Mouse (Mus musculus): ENCODE results near the gene Atrnl1. TPM values are rescaled to one million over a fixed set of nuclear protein-coding genes. Genes with fewer than 3 reads are reported as not detected.
A peak's percentile ranks its signal among the peaks of the same experiment; 100 is the strongest.

The Atrnl1 gene
- total RNA-seq, 1 experiment from 2014 or later = 8.1 TPM

DNA sequence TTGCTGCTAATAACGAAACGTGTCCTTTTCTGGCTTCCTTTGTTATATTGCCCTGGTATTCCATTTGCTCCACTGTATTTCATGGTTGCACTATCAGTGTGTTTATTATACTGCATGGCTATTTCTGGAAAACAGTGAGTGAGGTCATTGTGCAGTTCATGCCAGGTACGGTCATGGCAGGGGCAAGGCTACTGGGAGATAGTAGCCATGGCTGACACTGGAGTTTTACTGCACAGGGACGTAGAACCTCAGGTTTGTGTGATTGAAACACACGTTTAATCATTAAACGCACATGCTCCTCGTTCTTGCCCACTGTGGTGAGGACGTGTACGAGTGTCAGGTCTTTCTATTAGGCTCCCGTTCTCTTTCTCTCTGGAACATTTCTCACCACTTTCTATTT lies 314.8 kb downstream of the Atrnl1 start:
- ATAC-seq (replicated peaks in 1 of 2; ENCODE audit: insufficient read depth in 1 of 2, low FRiP score in 2 of 2, low TSS enrichment in 1 of 2, low read depth in 1 of 2, poor library complexity in 2 of 2, severe bottlenecking in 2 of 2) = no peak

DNA sequence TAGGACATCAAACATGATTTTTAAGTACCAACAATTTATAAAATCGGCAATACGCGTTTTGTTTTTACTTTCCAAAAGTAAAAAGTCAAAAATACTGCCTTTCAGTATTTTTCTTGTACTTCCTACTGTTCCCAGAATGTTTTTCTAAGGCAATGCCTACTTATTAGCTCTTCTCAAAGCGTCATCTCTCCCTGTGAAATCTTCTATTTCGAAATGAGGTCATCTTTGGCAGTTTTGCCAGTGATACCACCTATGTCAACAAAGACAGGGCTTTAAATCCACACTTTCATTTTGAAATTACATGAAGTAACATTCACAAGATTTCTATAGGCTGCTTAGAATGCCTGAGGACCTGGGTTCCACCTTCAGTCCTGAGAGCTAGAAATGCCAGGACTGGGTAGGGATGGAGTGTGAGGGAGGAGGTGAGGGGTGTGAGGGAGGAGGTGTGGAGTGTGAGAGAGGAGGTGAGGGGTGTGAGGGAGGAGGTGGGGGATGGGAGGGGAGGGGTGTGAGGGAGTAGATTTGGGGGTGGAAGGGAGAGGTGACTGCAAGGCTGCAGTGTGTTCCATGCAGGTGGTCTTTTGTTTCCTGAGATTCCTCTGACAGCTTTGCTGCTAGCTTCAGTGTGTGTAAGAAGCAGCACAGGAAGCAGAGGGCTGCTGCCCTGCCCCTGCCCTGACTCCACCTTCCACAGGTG lies 315.5 kb downstream of the Atrnl1 start:
- peak; percentile 71 to 77; a peak in 2 of 4 replicates for ATAC-seq (replicated peaks in 1 of 2; ENCODE audit: insufficient read depth in 1 of 2, low FRiP score in 2 of 2, low TSS enrichment in 1 of 2, low read depth in 1 of 2, poor library complexity in 2 of 2, severe bottlenecking in 2 of 2)

DNA sequence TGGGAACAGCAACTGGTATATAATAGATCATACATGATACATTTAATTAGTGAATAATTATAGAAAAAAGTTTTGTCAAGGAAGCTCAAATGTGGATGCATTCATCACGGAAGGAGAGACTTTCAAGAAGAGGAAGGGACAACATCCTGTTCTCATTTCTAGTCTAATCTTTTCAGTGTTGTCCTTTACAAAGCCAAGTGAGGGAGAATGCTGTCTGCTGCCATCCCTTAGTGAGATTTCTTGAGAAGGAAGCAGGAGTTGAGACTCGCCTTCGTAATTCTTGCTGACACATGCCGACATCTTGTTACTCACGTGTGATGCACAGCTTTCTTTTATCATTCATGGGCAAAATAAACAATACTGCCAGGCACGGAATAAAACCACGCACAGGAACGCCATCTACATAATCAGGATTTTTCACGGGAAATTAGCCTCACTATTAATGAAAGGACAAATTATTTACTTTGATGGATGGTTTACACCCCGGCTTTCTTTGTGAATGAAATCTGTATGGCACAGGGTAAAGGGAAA lies 316.2 kb downstream of the Atrnl1 start:
- no peak for ATAC-seq (replicated peaks in 1 of 2; ENCODE audit: insufficient read depth in 1 of 2, low FRiP score in 2 of 2, low TSS enrichment in 1 of 2, low read depth in 1 of 2, poor library complexity in 2 of 2, severe bottlenecking in 2 of 2)

DNA sequence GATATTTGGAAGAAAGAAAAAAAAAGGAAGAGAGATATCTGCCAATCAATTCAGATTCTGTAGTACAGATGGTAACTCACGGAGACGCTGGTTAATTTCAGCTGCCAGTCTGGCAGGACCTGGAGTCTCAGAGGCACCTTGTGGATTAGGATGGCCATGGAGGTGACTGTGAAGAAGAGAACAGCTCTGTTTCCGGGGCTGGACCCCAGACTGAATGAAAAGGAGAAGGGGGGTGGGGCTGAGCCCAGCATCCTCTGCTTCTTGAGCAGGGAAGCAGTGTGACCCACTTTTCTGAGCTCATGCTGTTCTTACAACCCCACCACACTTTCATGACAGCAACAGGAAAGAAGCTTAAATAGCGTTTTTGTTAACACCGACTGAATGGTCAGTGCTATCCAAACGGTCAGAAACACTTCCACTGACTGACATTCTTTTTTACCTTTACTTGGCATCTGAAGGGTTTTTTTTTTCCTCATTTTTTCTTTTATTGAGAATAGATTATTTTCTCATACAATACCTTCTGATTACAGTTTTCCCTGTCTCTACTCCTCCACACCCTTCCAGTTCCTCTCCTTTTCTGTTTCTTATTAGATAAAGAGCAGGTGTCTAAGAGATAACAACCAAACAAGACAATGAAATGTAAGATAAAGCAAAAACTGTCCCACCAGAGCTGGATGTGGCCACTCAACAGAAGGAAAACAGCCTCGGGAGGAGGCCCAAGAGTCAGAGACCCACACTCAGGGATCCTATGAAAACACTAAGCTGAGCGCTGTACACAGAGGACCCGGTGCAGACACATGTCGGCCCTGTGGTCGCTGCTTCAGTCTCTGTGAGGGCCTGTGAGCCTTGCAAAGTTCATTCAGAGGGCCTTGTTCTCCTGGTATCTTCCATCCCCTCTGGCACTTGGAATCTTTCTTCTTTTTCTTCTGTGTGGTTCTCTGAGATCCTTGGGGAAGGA lies 317.0 kb downstream of the Atrnl1 start:
- no peak for ATAC-seq (replicated peaks in 1 of 2; ENCODE audit: insufficient read depth in 1 of 2, low FRiP score in 2 of 2, low TSS enrichment in 1 of 2, low read depth in 1 of 2, poor library complexity in 2 of 2, severe bottlenecking in 2 of 2)

DNA sequence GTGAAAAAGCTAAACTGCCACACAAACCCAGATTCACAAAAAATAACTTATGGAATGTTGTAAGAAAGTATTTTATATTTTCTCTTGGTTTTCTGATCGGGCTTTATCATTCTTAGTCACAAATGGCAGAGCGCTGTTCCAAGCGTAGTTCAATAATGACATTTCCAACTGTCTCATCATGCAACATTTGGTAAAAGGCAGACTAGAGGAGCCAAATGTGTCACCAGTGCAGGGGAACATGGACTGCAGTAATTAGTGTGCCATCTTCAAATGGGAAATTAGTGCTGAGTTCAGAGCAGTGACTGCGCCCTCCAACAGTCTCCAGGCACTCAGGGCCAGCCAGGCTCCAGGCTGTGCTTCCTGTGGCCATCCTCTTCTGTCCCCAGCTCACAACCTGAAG lies 320.8 kb downstream of the Atrnl1 start:
- no peak for ATAC-seq (replicated peaks in 1 of 2; ENCODE audit: insufficient read depth in 1 of 2, low FRiP score in 2 of 2, low TSS enrichment in 1 of 2, low read depth in 1 of 2, poor library complexity in 2 of 2, severe bottlenecking in 2 of 2)

DNA sequence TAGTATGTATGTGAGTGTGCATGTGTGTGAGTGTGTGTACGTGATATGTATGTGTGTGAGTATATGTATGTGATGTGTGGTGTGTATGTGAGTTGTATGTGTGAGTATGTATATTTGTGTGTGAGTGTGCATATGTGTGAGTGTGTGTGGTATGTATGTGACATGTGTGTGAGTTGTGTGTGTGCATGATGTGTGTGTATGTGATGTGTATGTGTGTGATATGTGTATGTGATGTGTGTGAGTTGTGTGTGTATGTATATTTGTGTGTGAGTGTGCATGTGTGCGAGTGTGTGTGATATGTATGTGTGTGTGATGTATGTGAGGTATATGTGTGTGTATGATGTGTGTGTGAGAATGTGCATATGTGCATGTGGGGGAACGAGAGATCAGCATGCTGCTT lies 326.0 kb downstream of the Atrnl1 start:
- ATAC-seq (replicated peaks in 1 of 2; ENCODE audit: insufficient read depth in 1 of 2, low FRiP score in 2 of 2, low TSS enrichment in 1 of 2, low read depth in 1 of 2, poor library complexity in 2 of 2, severe bottlenecking in 2 of 2) = no peak

DNA sequence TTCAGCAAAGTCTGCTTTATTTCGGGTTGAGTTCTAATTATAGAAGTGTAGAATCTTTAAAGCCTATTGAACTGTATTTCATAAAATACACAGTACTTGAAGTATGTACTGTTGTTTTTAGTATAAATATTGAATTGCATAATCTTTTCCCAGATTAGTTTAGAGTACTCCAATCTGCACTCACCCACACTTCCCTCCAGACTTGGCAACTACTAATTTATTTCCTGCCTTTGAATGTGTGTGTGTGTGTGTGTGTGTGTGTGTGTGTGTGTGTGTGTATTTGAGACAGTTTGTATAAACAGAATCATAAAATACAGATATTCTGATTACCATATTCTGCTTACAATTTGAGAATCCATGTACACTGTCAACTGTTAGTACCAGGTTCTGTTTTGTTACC lies 328.3 kb downstream of the Atrnl1 start:
- ATAC-seq (replicated peaks in 1 of 2; ENCODE audit: insufficient read depth in 1 of 2, low FRiP score in 2 of 2, low TSS enrichment in 1 of 2, low read depth in 1 of 2, poor library complexity in 2 of 2, severe bottlenecking in 2 of 2) = no peak

DNA sequence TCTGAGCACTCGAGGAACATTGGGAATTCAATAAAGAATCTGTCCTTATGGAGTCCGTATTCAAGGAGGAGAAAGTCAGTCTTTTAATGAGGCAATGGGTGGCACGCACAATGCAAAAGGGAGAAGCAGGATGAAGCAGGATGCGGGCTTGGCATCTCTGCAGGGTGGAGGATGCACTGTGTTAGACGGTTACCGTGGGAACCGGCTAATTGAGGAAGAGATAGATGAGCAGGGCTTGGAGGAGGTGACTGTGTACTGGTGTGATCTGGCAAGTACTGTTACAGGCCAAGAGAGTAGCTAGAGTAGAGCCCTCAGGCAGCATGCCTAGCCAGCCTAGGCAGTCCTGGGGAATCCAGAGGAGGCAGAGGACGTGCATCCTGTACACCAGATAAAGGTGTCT lies 330.7 kb downstream of the Atrnl1 start:
- no peak for ATAC-seq (replicated peaks in 1 of 2; ENCODE audit: insufficient read depth in 1 of 2, low FRiP score in 2 of 2, low TSS enrichment in 1 of 2, low read depth in 1 of 2, poor library complexity in 2 of 2, severe bottlenecking in 2 of 2)

DNA sequence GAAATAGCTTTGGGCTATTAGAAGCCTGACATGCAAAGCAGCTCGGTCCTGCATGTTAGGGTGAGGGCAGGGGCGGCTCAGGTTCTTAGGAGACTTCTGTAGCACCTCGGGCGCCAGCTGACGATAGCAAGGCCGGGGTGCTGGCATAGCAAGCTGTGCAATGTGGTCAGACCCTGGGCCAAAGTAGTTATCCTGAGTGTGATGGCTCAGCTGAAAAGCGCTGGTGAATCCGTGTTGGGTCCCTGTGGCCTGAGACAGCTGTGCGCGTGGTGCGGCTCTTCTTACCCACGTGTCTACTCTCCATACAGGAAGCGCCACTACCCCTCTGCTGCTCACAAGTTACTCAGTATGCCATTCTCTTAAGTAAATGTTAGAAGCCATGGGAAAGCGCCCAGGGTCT lies 331.4 kb downstream of the Atrnl1 start:
- no peak for ATAC-seq (replicated peaks in 1 of 2; ENCODE audit: insufficient read depth in 1 of 2, low FRiP score in 2 of 2, low TSS enrichment in 1 of 2, low read depth in 1 of 2, poor library complexity in 2 of 2, severe bottlenecking in 2 of 2)

DNA sequence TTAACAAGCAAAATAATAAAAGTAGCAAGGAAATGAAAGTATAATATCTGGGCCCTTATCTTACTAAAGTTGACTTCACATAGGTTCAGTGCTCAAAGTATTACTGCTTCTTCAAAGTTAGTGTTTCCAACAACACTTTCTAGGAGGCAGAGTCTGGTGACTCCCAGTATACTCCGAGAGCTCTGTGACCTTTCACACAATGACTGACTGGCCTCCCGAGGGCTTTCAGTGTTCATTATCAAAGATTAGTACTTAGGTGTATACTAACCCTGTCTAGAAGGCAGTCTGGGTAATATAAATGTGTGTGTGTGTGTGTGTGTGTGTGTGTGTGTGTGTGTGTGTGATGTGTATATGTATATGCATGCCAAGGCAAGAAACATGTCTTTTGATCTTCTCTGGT lies 332.5 kb downstream of the Atrnl1 start:
- no peak for ATAC-seq (replicated peaks in 1 of 2; ENCODE audit: insufficient read depth in 1 of 2, low FRiP score in 2 of 2, low TSS enrichment in 1 of 2, low read depth in 1 of 2, poor library complexity in 2 of 2, severe bottlenecking in 2 of 2)

DNA sequence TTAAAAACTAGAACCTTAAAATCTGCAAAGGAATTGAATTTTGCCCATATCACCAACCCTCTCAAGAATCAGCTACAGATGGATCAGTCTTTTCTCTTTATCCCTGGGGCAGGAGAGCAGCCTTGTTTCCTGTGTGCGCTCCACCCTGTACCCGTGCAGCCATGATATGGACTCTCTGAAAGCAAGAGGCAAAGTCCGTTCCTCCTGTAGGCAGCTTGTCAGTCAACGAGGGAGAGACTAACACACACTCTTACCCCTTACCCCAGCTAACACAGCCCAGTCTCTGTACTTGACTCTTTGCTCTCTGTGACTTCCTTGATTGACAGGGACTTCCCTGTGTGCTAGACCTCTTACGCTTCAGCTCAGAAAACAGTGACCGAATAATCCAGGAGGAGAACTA lies 333.8 kb downstream of the Atrnl1 start:
- ATAC-seq (replicated peaks in 1 of 2; ENCODE audit: insufficient read depth in 1 of 2, low FRiP score in 2 of 2, low TSS enrichment in 1 of 2, low read depth in 1 of 2, poor library complexity in 2 of 2, severe bottlenecking in 2 of 2) = no peak

DNA sequence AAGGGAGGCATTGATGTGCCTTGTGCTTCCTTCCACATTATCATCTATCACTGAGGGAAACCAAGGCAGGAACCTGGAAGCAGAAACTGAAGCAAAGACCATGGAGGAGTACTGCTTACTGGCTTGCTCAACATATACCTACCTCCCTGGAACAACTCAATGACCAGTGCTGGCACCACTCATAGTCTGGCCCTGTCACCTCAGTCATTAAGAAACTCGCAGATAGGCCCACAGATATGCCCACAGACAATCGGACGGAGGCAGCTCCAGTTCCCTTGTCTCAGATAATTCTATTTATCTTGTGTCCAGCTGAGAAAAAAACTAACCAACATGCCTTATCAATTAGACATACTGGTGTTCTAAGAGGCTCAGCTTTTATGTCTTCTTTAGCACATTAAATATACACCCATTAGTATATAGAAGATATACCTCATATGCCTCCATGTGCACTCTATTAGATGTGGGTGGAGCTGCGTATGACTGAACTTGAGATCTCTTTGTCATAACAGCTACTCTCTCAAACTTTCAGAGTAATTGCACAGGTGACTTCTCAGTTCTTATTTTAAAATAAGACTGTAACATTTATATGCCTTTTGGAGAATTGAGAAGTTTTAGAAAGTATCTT lies 334.9 kb downstream of the Atrnl1 start:
- ATAC-seq (replicated peaks in 1 of 2; ENCODE audit: insufficient read depth in 1 of 2, low FRiP score in 2 of 2, low TSS enrichment in 1 of 2, low read depth in 1 of 2, poor library complexity in 2 of 2, severe bottlenecking in 2 of 2) = no peak

DNA sequence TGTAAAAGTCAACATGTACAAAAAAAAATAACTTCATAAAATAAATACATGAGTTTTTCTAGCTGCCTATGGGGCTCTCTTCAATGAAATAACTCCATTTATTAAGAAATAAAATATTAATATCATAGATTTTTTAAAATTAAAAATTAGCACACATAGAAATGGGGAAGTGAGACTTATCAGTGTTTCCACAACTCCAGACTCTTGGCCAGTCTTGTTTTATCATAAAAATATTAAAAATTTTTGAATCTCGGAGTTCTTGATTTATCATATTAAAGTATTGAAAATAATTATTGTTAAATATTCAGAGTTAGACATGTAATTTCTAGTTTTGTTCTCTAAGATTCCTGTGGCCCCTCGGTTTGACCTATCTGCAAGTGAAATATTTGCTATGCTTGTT lies 337.7 kb downstream of the Atrnl1 start:
- ATAC-seq (replicated peaks in 1 of 2; ENCODE audit: insufficient read depth in 1 of 2, low FRiP score in 2 of 2, low TSS enrichment in 1 of 2, low read depth in 1 of 2, poor library complexity in 2 of 2, severe bottlenecking in 2 of 2) = no peak

DNA sequence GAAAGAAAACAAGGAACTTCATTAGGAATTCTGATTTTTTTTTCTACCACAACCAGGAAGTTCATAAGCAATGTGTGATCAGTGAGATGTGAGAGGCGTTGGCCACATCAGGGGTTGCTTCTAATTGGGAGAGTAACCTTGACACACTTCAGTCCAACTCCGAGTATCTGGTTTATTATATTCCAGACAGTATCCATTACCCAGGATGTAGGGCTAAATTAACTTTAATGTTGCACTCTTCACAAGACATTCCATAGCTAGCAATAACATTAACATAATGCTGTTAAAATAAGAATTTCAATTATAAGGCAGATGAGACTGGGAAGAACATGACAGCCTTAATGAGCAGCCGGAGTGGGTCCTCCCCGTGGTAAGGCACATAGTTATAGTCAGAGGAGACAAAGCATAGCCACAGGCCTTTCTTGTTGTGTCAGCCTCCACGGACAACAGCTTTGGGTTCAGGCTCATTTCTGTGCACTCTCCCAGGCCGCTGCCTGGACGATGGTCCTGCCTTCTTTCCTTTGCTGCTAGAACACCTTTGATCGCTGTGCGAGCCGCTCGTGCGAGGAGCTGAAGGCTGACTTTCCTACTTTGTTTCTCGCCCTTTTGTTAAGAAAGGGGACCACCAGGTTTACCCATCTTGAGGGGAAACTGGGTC lies 338.6 kb downstream of the Atrnl1 start:
- no peak for ATAC-seq (replicated peaks in 1 of 2; ENCODE audit: insufficient read depth in 1 of 2, low FRiP score in 2 of 2, low TSS enrichment in 1 of 2, low read depth in 1 of 2, poor library complexity in 2 of 2, severe bottlenecking in 2 of 2)

DNA sequence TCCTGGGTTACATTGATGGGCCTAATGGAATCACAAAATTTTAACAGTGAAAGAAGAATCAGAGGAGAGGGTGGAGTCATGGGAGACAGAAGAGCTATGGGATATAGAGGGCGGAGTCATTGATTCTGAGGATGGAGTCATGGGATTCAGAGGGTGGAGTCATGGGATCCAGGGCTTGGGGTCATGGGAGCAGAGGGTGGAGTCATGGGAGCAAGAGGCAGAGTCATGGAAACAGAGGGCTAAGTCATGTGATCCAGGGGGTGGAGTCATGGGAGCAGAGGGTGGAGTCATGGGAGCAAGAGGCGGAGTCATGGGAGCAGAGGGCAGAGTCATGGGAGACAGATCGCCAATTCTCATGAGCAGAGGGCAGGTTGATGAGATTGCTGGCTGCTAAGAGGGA lies 343.3 kb downstream of the Atrnl1 start:
- no peak for ATAC-seq (replicated peaks in 1 of 2; ENCODE audit: insufficient read depth in 1 of 2, low FRiP score in 2 of 2, low TSS enrichment in 1 of 2, low read depth in 1 of 2, poor library complexity in 2 of 2, severe bottlenecking in 2 of 2)

DNA sequence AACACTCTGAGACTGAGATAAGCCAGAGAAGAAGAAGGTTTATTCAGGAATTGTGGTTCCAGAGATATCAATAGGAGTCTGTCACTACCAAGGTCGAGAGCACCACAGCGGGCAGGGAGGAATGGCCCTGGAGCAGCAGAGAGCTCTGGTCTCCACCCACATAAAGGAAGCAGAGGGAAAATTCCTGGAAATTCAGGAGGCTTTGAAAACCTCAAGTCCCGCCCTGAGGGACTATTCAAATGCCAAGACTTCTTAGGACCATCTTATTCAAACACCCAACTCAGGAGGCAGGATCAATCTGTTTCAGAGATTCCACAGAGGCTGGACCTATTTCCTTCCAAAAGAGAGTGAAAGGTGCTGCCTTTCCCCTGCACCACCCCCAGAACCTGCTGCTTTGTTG lies 345.6 kb downstream of the Atrnl1 start:
- no peak for ATAC-seq (replicated peaks in 1 of 2; ENCODE audit: insufficient read depth in 1 of 2, low FRiP score in 2 of 2, low TSS enrichment in 1 of 2, low read depth in 1 of 2, poor library complexity in 2 of 2, severe bottlenecking in 2 of 2)

DNA sequence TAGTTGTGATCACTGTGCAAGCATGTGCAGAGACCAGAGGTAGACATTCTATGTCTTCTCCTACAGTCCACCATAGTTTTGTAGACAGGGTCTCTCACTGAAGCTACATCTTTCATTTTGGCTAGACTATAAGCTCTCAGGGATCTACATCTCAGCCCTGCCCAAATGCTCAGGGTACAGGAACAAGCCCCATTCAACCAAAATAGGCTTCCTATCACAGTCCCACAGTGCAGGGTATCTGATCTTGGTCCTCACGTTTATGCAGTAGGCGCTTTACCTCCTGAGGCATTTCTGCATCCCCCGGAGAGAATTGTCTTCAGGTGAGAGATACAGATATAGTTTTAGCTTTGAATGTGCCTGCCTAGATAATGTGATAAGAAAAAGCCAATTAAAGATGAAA lies 346.5 kb downstream of the Atrnl1 start:
- no peak for ATAC-seq (replicated peaks in 1 of 2; ENCODE audit: insufficient read depth in 1 of 2, low FRiP score in 2 of 2, low TSS enrichment in 1 of 2, low read depth in 1 of 2, poor library complexity in 2 of 2, severe bottlenecking in 2 of 2)

DNA sequence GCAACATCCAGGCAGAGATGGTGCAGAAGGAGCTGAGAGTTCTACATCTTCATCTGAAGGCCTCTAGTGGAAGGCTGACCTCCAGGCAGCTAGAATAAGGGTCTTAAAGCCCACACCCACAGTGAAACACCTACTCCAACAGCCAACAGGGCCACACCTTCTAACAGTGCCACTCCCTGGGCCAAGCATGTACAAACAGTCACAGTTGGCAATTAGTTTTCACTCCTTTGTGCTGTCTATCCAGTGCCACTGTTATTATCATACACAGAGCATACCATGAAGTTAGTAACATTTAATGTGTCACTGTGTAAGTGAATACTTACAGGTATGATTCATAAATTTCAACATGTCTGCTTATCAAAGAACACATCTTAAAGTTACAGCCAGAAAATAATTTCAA lies 347.3 kb downstream of the Atrnl1 start:
- no peak for ATAC-seq (replicated peaks in 1 of 2; ENCODE audit: insufficient read depth in 1 of 2, low FRiP score in 2 of 2, low TSS enrichment in 1 of 2, low read depth in 1 of 2, poor library complexity in 2 of 2, severe bottlenecking in 2 of 2)
